Comparison of ENCODE assay signal across 10 mouse cellular contexts in genomic region chr5:110439565-110440310, GRCm38 (mm10). TPM values are rescaled to one million over a fixed set of nuclear protein-coding genes. Genes with fewer than 3 reads are reported as not detected.
DNase-seq lines count a peak whose midpoint lies in the region; ATAC-seq and TF ChIP-seq lines count a peak whose summit lies in the region.
"Had no signal": no experiment of that assay in that cellular context is flagged by ENCODE, and none has a peak within 500 bp of the region (broad histone marks: within the 10 kb centered on the region; RNA-seq: fewer than 3 reads in every experiment).

No protein-coding gene starts in this region.

- ATAC-seq in heart, embryonic 12.5 days (ENCODE audit: insufficient number of reproducible peaks, low FRiP score), result no peak
- ATAC-seq in lung, postnatal 0 days, result 0 out of 2 replicates have a peak, but pooled peaks have one; percentile 29
- ATAC-seq in forebrain, embryonic 11.5 days (replicated peaks; ENCODE audit: low FRiP score), result no peak
- no peak for ATAC-seq in granulocyte monocyte progenitor cell, adult 5-6 weeks (replicated peaks; ENCODE audit: poor library complexity, severe bottlenecking)
- ATAC-seq: CD4-positive, CD25-positive, alpha-beta regulatory T cell, adult 4 months had no signal

- H3K4me1 ChIP-seq in heart, embryonic 12.5 days (replicated peaks), result peaks cover 41% of the 10 kb centered on the region
- peaks cover 16% of the 10 kb centered on the region for H3K4me1 ChIP-seq in lung, postnatal 0 days (ENCODE audit: insufficient read depth, low read depth, low read length)
- 0 out of 2 replicates have a peak, but pooled peaks cover 7% of the 10 kb centered on the region for H3K4me1 ChIP-seq in forebrain, embryonic 11.5 days (replicated peaks; ENCODE audit: control insufficient read depth, insufficient read depth, low read length)

- WGBS in heart, embryonic 12.5 days, result 77% methylated on average over 3 of the region's 3 CpGs
- 72% methylated on average over 3 of the region's 3 CpGs for WGBS in lung, postnatal 0 days
- 85% methylated on average over 3 of the region's 3 CpGs for WGBS in forebrain, embryonic 11.5 days

- intact Hi-C loops in heart, postnatal 25 days (cut with DNase I), result no loop called here

- TF ChIP-seq CTCF in lung, postnatal 0 days (IDR thresholded peaks at IDR 0.05), result no peak

- H3K27ac ChIP-seq in heart, embryonic 12.5 days (ENCODE audit: poor library complexity, severe bottlenecking), result no peak overlapping the region
- H3K27ac ChIP-seq in lung, postnatal 0 days (ENCODE audit: low read length), result no peak overlapping the region
- no peak overlapping the region for H3K27ac ChIP-seq in forebrain, embryonic 11.5 days (ENCODE audit: low read depth, low read length)
- H3K27ac ChIP-seq: midbrain, embryonic 12.5 days had no signal

- no peaks in the 10 kb centered on the region for H3K27me3 ChIP-seq in heart, embryonic 12.5 days (replicated peaks)
- H3K27me3 ChIP-seq in lung, postnatal 0 days (replicated peaks; ENCODE audit: insufficient read depth, low read length), result no peaks in the 10 kb centered on the region
- H3K27me3 ChIP-seq in forebrain, embryonic 11.5 days (ENCODE audit: control insufficient read depth, insufficient read depth, low read length), result no peaks in the 10 kb centered on the region
- H3K27me3 ChIP-seq: midbrain, embryonic 12.5 days had no signal

- H3K9me3 ChIP-seq in heart, embryonic 12.5 days (replicated peaks), result no peaks in the 10 kb centered on the region
- H3K9me3 ChIP-seq in lung, postnatal 0 days (ENCODE audit: low read length), result no peaks in the 10 kb centered on the region
- H3K9me3 ChIP-seq in forebrain, embryonic 11.5 days (ENCODE audit: control insufficient read depth, low read length), result no peaks in the 10 kb centered on the region
- H3K9me3 ChIP-seq: midbrain, embryonic 12.5 days had no signal

- no peak overlapping the region; the same call in 1 of the 2 replicates for H3K9ac ChIP-seq in heart, embryonic 12.5 days
- H3K9ac ChIP-seq in lung, postnatal 0 days (replicated peaks; ENCODE audit: low read depth), result no peak overlapping the region
- H3K9ac ChIP-seq in forebrain, embryonic 11.5 days (ENCODE audit: low read length), result no peak overlapping the region

- no peak for TF ChIP-seq EP300 in lung, postnatal 0 days (IDR thresholded peaks at IDR 0.05)

- H3K36me3 ChIP-seq in heart, embryonic 12.5 days, result no peaks in the 10 kb centered on the region
- no peaks in the 10 kb centered on the region for H3K36me3 ChIP-seq in lung, postnatal 0 days (ENCODE audit: insufficient read depth, low read length)
- H3K36me3 ChIP-seq in forebrain, embryonic 11.5 days (ENCODE audit: control insufficient read depth, insufficient read depth, low read length), result no peaks in the 10 kb centered on the region
- H3K36me3 ChIP-seq: midbrain, embryonic 12.5 days had no signal

- peak; percentile 78 to 81 for DNase-seq in heart, adult 18-20 months
- DNase-seq in heart, postnatal 25 days (ENCODE audit: low spot score), result no peak
- DNase-seq in adrenal gland, postnatal 25 days, result peak; percentile 53
- peak; percentile 36 for DNase-seq in lung, postnatal 0 days (ENCODE audit: low spot score)
- DNase-seq in forebrain, embryonic 11.5 days (ENCODE audit: low spot score), result no peak
- DNase-seq in layer of hippocampus, adult 9-11 months, result no peak

- 0 out of 2 replicates have a peak overlapping the region, but pooled peaks have one; percentile 5 for H3K4me2 ChIP-seq in heart, embryonic 12.5 days
- H3K4me2 ChIP-seq in lung, postnatal 0 days (replicated peaks; ENCODE audit: low read depth, low read length), result no peak overlapping the region
- H3K4me2 ChIP-seq in forebrain, embryonic 11.5 days (ENCODE audit: low read depth, low read length, severe bottlenecking), result no peak overlapping the region
- H3K4me2 ChIP-seq: midbrain, embryonic 12.5 days had no signal

- no peak overlapping the region for H3K4me3 ChIP-seq in heart, embryonic 12.5 days
- H3K4me3 ChIP-seq in lung, postnatal 0 days (ENCODE audit: low read depth, low read length), result no peak overlapping the region
- no peak overlapping the region for H3K4me3 ChIP-seq in forebrain, embryonic 11.5 days (ENCODE audit: low read depth, low read length)
- H3K4me3 ChIP-seq: midbrain, embryonic 12.5 days had no signal

RNA-seq across cellular contexts. Expression of gene Fbrsl1, which starts 8.6 kb away (rescaled TPM):
- total RNA-seq in heart, adult 18-20 months (2021), result 10 to 100 TPM; 44.9 to 50.1 TPM
- 10 to 100 TPM; 43.1 to 48.6 TPM for total RNA-seq in heart, postnatal 25 days (2021)
- total RNA-seq in adrenal gland, postnatal 25 days (2021), result 71.5 and 81.3 TPM in 2 replicates
- polyA plus RNA-seq in heart, embryonic 12.5 days (2016; fragmentation: Nextera tagmentation; extraction: Ambion mirVana), result 14.4 and 14.8 TPM in 2 replicates
- polyA plus RNA-seq in lung, postnatal 0 days (2015; fragmentation: Nextera tagmentation; extraction: Ambion mirVana), result 9.0 and 10.4 TPM in 2 replicates
- 39.5 and 41.1 TPM in 2 replicates for polyA plus RNA-seq in forebrain, embryonic 11.5 days (2014; fragmentation: Nextera tagmentation; extraction: Ambion mirVana)
- 25.2 and 29.7 TPM in 2 replicates for total RNA-seq in granulocyte monocyte progenitor cell, adult 5-6 weeks (2014; fragmentation: Nextera tagmentation)
- 9.5 and 12.6 TPM in 2 replicates for total RNA-seq in granulocyte monocyte progenitor cell, adult 5-6 weeks (2017)

Comparison
In these comparisons a context has a peak if more than half of its experiments do, and no peak if none do; other contexts are left out.
1. DNase-seq: peak in heart, adult 18-20 months (2 of 2), adrenal gland, postnatal 25 days (single experiment) and lung, postnatal 0 days (single experiment); none in heart, postnatal 25 days (single experiment), forebrain, embryonic 11.5 days (single experiment) and layer of hippocampus, adult 9-11 months (single experiment).